Comparison of ENCODE assay signal across 15 mouse cellular contexts in the genomic region with DNA sequence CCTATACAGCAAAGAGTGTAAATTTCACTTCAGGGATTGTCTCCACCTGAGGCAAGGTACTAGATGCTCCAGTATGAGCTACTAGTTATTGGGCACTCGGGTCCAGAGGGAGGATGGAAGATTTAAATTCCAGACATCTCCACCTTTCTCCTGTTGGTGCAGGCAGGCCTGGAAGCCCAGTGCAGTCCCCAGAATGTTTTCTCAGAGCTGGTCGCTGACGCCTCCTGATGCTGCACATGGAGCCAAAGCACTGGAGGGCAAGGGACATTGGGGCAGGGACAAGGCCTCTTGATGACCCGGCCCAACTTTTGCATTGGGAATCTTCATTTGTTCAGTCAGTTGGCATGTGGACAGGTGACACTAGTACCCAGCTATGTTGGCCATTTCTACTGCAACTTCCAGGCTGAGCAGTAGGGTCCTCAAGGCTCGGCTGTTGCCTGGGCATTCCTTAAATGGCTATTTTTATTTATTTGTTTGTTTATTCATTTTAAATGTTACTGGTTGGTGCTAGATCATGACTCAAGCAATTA.
"Had no signal": no experiment of that assay in that cellular context is flagged by ENCODE, and none has a peak within 500 bp of the region (broad histone marks: within the 10 kb centered on the region; RNA-seq: fewer than 3 reads in every experiment).

No protein-coding gene starts in this region.

- H3K27me3 ChIP-seq: liver, embryonic 13.5 days; midbrain, embryonic 15.5 days; neural tube, embryonic 13.5 days had no signal

- H3K27ac ChIP-seq: kidney, postnatal 0 days; layer of hippocampus, adult 2 months; liver, embryonic 13.5 days; midbrain, embryonic 12.5 days; midbrain, embryonic 15.5 days; neural tube, embryonic 13.5 days had no signal

- H3K4me3 ChIP-seq: layer of hippocampus, adult 2 months; liver, embryonic 13.5 days; midbrain, embryonic 12.5 days; midbrain, embryonic 15.5 days; myocyte; neural tube, embryonic 13.5 days had no signal

- H3K4me2 ChIP-seq: liver, embryonic 13.5 days; midbrain, embryonic 12.5 days; midbrain, embryonic 15.5 days; neural tube, embryonic 13.5 days had no signal

- H3K36me3 ChIP-seq: liver, embryonic 13.5 days; midbrain, embryonic 12.5 days; midbrain, embryonic 15.5 days; neural tube, embryonic 13.5 days had no signal

- H3K9me3 ChIP-seq: liver, embryonic 13.5 days; midbrain, embryonic 12.5 days; midbrain, embryonic 15.5 days; neural tube, embryonic 13.5 days had no signal

- H3K9ac ChIP-seq: liver, embryonic 13.5 days; midbrain, embryonic 12.5 days; midbrain, embryonic 15.5 days; neural tube, embryonic 13.5 days had no signal

- DNase-seq: kidney, postnatal 25 days; layer of hippocampus, adult 9-11 months; liver, embryonic 13.5 days; lung, adult 2 months; retina, postnatal 1 day; right cerebral cortex, postnatal 25 days; thymus, adult 2 months; thymus, postnatal 14 days; thymus, postnatal 4 days had no signal

- H3K4me1 ChIP-seq: liver, embryonic 13.5 days; midbrain, embryonic 12.5 days; midbrain, embryonic 15.5 days had no signal

- ATAC-seq: midbrain, embryonic 15.5 days had no signal
